Mouse (Mus musculus): ENCODE data around the gene Rps6ka2. TPM values are rescaled to one million over a fixed set of nuclear protein-coding genes. Genes with fewer than 3 reads are reported as not detected.

Rps6ka2 gene
- polyA plus RNA-seq (2021; fragmentation: Nextera tagmentation): 10.5 and 18.1 TPM in 2 replicates
- long read RNA-seq, experiment 1, full-length matches to known transcripts: 11 of 57 reads
- long read RNA-seq, experiment 1, partial matches to known transcripts: 29 of 57 reads
- long read RNA-seq, experiment 1, other reads (novel, unspliced or antisense): 17 of 57 reads
- long read RNA-seq, experiment 2, partial matches to known transcripts: 0 of 11 reads
- long read RNA-seq, experiment 2, other reads (novel, unspliced or antisense): 11 of 11 reads

GRCm38 (mm10) chr17:7169627-7170303 is at the start of gene Rps6ka2:
TSS of gene Rps6ka2 (plus strand) at chr17:7170115.

GRCm38 (mm10) chr17:7324346-7324745 is 154.4 kb downstream of the Rps6ka2 start, which contains the start of gene Tcp10a:
TSS of gene Tcp10a (plus strand) at chr17:7324646.

GRCm38 (mm10) chr17:7352596-7352995 is 182.7 kb downstream of the Rps6ka2 start, which contains the start of gene Ttll2:
TSS of gene Ttll2 (minus strand) at chr17:7352696.

Other genes with a start within 250 kb of the Rps6ka2 start
- gene Rsph3b, start 221.4 kb upstream of the Rps6ka2 start, polyA plus RNA-seq (2021; fragmentation: Nextera tagmentation): 39.7 and 44.5 TPM in 2 replicates
- 66.0 and 79.6 TPM in 2 replicates for gene Tagap1, start 209.0 kb upstream of the Rps6ka2 start, polyA plus RNA-seq (2021; fragmentation: Nextera tagmentation)
- 69.9 and 76.3 TPM in 2 replicates for gene Rnaset2b, start 199.5 kb upstream of the Rps6ka2 start, polyA plus RNA-seq (2021; fragmentation: Nextera tagmentation)
- gene Gm49721, start 191.2 kb upstream of the Rps6ka2 start, polyA plus RNA-seq (2021; fragmentation: Nextera tagmentation): 0.41 TPM in 1 of 2 replicates, not detected in the other
- gene Gm1604a, start 144.5 kb upstream of the Rps6ka2 start, polyA plus RNA-seq (2021; fragmentation: Nextera tagmentation): 2.1 and 2.9 TPM in 2 replicates
- 0.09 TPM in 1 of 2 replicates, not detected in the other for gene Tcp10a, start 154.5 kb downstream of the Rps6ka2 start, polyA plus RNA-seq (2021; fragmentation: Nextera tagmentation)
- gene Ttll2, start 182.6 kb downstream of the Rps6ka2 start, polyA plus RNA-seq (2021; fragmentation: Nextera tagmentation): not detected in 2 replicates
- not detected in 2 replicates for gene Gm49630, start 201.9 kb downstream of the Rps6ka2 start, polyA plus RNA-seq (2021; fragmentation: Nextera tagmentation)
- gene Unc93a2, start 215.3 kb downstream of the Rps6ka2 start, polyA plus RNA-seq (2021; fragmentation: Nextera tagmentation): not detected in 2 replicates